Mouse (Mus musculus) forebrain, embryonic 16.5 days (tissue): ENCODE results near the gene Fbxl7. TPM values are rescaled to one million over a fixed set of nuclear protein-coding genes. Genes with fewer than 3 reads are reported as not detected.

Source experiments
- ATAC-seq: fragments of 200-750 bp; cut with Nextera tagmentation; 2 replicates; pipeline ENCODE4 v1.8.0; 2017; ENCODE audit warnings: mild to moderate bottlenecking, moderate library complexity
- H3K27ac ChIP-seq: fragments of 300-500 bp; sonication (generic); 2 replicates; pipeline ENCODE4 v1.5.1; 2014; ENCODE audit warnings: low read length, control low read depth
- H3K27me3 ChIP-seq: fragments of 300-500 bp; sonication (generic); replicated peaks from 2 replicates; pipeline ENCODE4 v1.6.1; 2014; ENCODE audit warnings: low read length; ENCODE audit not compliant: control insufficient read depth, insufficient read depth
- H3K36me3 ChIP-seq: fragments of 300-500 bp; sonication (generic); 2 replicates; pipeline ENCODE4 v1.6.1; 2014; ENCODE audit not compliant: control insufficient read depth, insufficient read depth
- H3K4me1 ChIP-seq: fragments of 300-500 bp; sonication (generic); replicated peaks from 2 replicates; pipeline ENCODE4 v1.6.1; 2014; ENCODE audit warnings: low read length; ENCODE audit not compliant: control insufficient read depth, insufficient read depth
- H3K4me2 ChIP-seq: fragments of 300-500 bp; sonication (generic); 2 replicates; pipeline ENCODE4 v1.6.1; 2014; ENCODE audit warnings: mild to moderate bottlenecking, low read length, control low read depth
- H3K4me3 ChIP-seq: fragments of 300-500 bp; sonication (generic); replicated peaks from 2 replicates; pipeline ENCODE4 v1.5.1; 2014; ENCODE audit warnings: mild to moderate bottlenecking, low read length, control low read depth
- H3K9ac ChIP-seq: fragments of 300-500 bp; sonication (generic); replicated peaks from 2 replicates; pipeline ENCODE4 v1.6.1; 2014; ENCODE audit warnings: low read depth, low read length, control low read depth
- H3K9me3 ChIP-seq: fragments of 300-500 bp; sonication (generic); 2 replicates; pipeline ENCODE4 v1.6.1; 2016; ENCODE audit warnings: low read length; ENCODE audit not compliant: control insufficient read depth
- WGBS: fragments of 180-500 bp; shearing (Covaris S2); extraction: QIAGEN DNeasy Blood & Tissue Kit; methylation state at CpG from one replicate; pipeline ENCODE4 v1.1.7; 2014; 5-methylcytosine and 5-hydroxymethylcytosine counted together
- polyA plus RNA-seq: library from polyadenylated mRNA; unstranded; fragments of >200 nt; fragmentation: Nextera tagmentation; extraction: Ambion mirVana; gene quantifications from 2 replicates; pipeline ENCODE4 v1.2.1, GENCODE M21; 2015

Fbxl7 gene
- polyA plus RNA-seq, 1 experiment from 2014 or later = 5.7 TPM

- H3K36me3 ChIP-seq = no peaks in the 10 kb centered on the region
- H3K27me3 ChIP-seq = no peaks in the 10 kb centered on the region
- H3K4me1 ChIP-seq = no peaks in the 10 kb centered on the region
- H3K4me3 ChIP-seq = no peak overlapping the region
- H3K9ac ChIP-seq = no peak overlapping the region
- H3K4me2 ChIP-seq = no peak overlapping the region
- no peak overlapping the region for H3K27ac ChIP-seq
- no peaks in the 10 kb centered on the region for H3K9me3 ChIP-seq
- 28% methylated on average over 6 of the region's 6 CpGs for WGBS
- peak; percentile 91 for ATAC-seq
Measured at GRCm38 (mm10) chr15:26519220-26519631, 376.2 kb downstream of the Fbxl7 start.

GRCm38 (mm10) chr15:26501024-26501423 is 394.4 kb downstream of the Fbxl7 start:
- Histone ChIP-seq H3K4me3 (no peak overlapping the region), H3K4me2 (no peak overlapping the region), H3K36me3 (no peaks in the 10 kb centered on the region), H3K9ac (no peak overlapping the region), H3K27me3 (no peaks in the 10 kb centered on the region), H3K9me3 (no peaks in the 10 kb centered on the region; the same call in 1 of the 2 replicates), H3K4me1 (no peaks in the 10 kb centered on the region), H3K27ac (no peak overlapping the region)
- ATAC-seq = no peak
- WGBS = 82% methylated on average over 4 of the region's 4 CpGs
